Mouse (Mus musculus) intestine, embryonic 16.5 days (tissue): ENCODE measurements around the gene Gnao1. TPM values are rescaled to one million over a fixed set of nuclear protein-coding genes. Genes with fewer than 3 reads are reported as not detected.

Experiments used
- ATAC-seq: fragments of 200-750 bp; cut with Nextera tagmentation; 2 replicates; pipeline ENCODE4 v1.8.0; 2017; ENCODE audit warnings: moderate TSS enrichment, moderate library complexity
- H3K27ac ChIP-seq: fragments of 300-500 bp; sonication (generic); 2 replicates; pipeline ENCODE4 v1.5.1; 2014; ENCODE audit warnings: mild to moderate bottlenecking, low read length
- H3K27me3 ChIP-seq: fragments of 300-500 bp; sonication (generic); replicated peaks from 2 replicates; pipeline ENCODE4 v1.6.1; 2014; ENCODE audit warnings: low read length, control low read depth, mixed read lengths; ENCODE audit not compliant: control insufficient read depth, insufficient read depth
- H3K36me3 ChIP-seq: fragments of 300-500 bp; sonication (generic); 2 replicates; pipeline ENCODE4 v1.6.1; 2014; ENCODE audit warnings: low read length, control low read depth; ENCODE audit not compliant: control insufficient read depth, insufficient read depth
- H3K4me1 ChIP-seq: fragments of 300-500 bp; sonication (generic); 2 replicates; pipeline ENCODE4 v1.6.1; 2014; ENCODE audit warnings: low read length, control low read depth, mixed read lengths; ENCODE audit not compliant: control insufficient read depth, insufficient read depth
- H3K4me2 ChIP-seq: fragments of 300-500 bp; sonication (generic); 2 replicates; pipeline ENCODE4 v1.6.1; 2014; ENCODE audit warnings: low read depth, low read length, control low read depth
- H3K4me3 ChIP-seq: fragments of 300-500 bp; sonication (generic); 2 replicates; pipeline ENCODE4 v1.5.1; 2014; ENCODE audit warnings: mild to moderate bottlenecking, low read length
- H3K9ac ChIP-seq: fragments of 300-500 bp; sonication (generic); 2 replicates; pipeline ENCODE4 v1.6.1; 2014; ENCODE audit warnings: low read depth, low read length
- H3K9me3 ChIP-seq: fragments of 300-500 bp; sonication (generic); 2 replicates; pipeline ENCODE4 v1.6.1; 2016; ENCODE audit warnings: low read length, control low read depth; ENCODE audit not compliant: control insufficient read depth
- WGBS: fragments of 180-500 bp; shearing (Covaris S2); extraction: QIAGEN DNeasy Blood & Tissue Kit; methylation state at CpG from one replicate; pipeline ENCODE4 v1.1.7; 2014; 5-methylcytosine and 5-hydroxymethylcytosine counted together
- polyA plus RNA-seq: library from polyadenylated mRNA; unstranded; fragments of >200 nt; fragmentation: Nextera tagmentation; extraction: Ambion mirVana; gene quantifications from 2 replicates; pipeline ENCODE4 v1.2.1, GENCODE M21; 2015

Gnao1 gene
- polyA plus RNA-seq, 1 experiment from 2014 or later, result 10.6 TPM

GRCm38 (mm10) chr8:93858286-93858685 lies 48.5 kb downstream of the Gnao1 start:
- Histone ChIP-seq H3K27ac (no peak overlapping the region), H3K4me1 (no peaks in the 10 kb centered on the region), H3K4me2 (no peak overlapping the region), H3K9me3 (no peaks in the 10 kb centered on the region), H3K9ac (no peak overlapping the region), H3K4me3 (no peak overlapping the region), H3K27me3 (no peaks in the 10 kb centered on the region), H3K36me3 (no peaks in the 10 kb centered on the region)
- 94% methylated on average over 1 of the region's 1 CpGs for WGBS
- no peak for ATAC-seq

- Histone ChIP-seq H3K4me1 (no peaks in the 10 kb centered on the region; the same call in 1 of the 2 replicates), H3K9ac (no peak overlapping the region), H3K4me3 (no peak overlapping the region), H3K36me3 (no peaks in the 10 kb centered on the region), H3K9me3 (no peaks in the 10 kb centered on the region), H3K27me3 (no peaks in the 10 kb centered on the region), H3K4me2 (no peak overlapping the region), H3K27ac (no peak overlapping the region)
- WGBS, result 39% methylated on average over 4 of the region's 4 CpGs
- no peak for ATAC-seq
Observed at GRCm38 (mm10) chr8:93860020-93860419, 50.3 kb downstream of the Gnao1 start.

- H3K27me3 ChIP-seq, result no peaks in the 10 kb centered on the region
- ATAC-seq, result no peak
- no peaks in the 10 kb centered on the region; the same call in 1 of the 2 replicates for H3K4me1 ChIP-seq
- no peaks in the 10 kb centered on the region for H3K36me3 ChIP-seq
- no peak overlapping the region for H3K4me3 ChIP-seq
- H3K9ac ChIP-seq, result no peak overlapping the region
- H3K4me2 ChIP-seq, result no peak overlapping the region
- H3K27ac ChIP-seq, result no peak overlapping the region
- 54% methylated on average over 7 of the region's 7 CpGs for WGBS
- no peaks in the 10 kb centered on the region for H3K9me3 ChIP-seq
Observed at GRCm38 (mm10) chr8:93864064-93864463, 54.3 kb downstream of the Gnao1 start.

- Histone ChIP-seq H3K9ac (no peak overlapping the region), H3K36me3 (no peaks in the 10 kb centered on the region), H3K27ac (no peak overlapping the region), H3K4me1 (no peaks in the 10 kb centered on the region; the same call in 1 of the 2 replicates), H3K9me3 (no peaks in the 10 kb centered on the region), H3K4me3 (no peak overlapping the region), H3K27me3 (no peaks in the 10 kb centered on the region), H3K4me2 (no peak overlapping the region)
- WGBS, result 88% methylated on average over 7 of the region's 7 CpGs
- ATAC-seq, result no peak
Observed at GRCm38 (mm10) chr8:93866271-93866670, 56.5 kb downstream of the Gnao1 start.

GRCm38 (mm10) chr8:93868486-93869221 lies 58.9 kb downstream of the Gnao1 start:
- Histone ChIP-seq H3K36me3 (no peaks in the 10 kb centered on the region), H3K9me3 (no peaks in the 10 kb centered on the region), H3K27ac (no peak overlapping the region), H3K4me3 (no peak overlapping the region), H3K27me3 (no peaks in the 10 kb centered on the region), H3K4me1 (no peaks in the 10 kb centered on the region; the same call in 1 of the 2 replicates), H3K4me2 (no peak overlapping the region), H3K9ac (no peak overlapping the region)
- ATAC-seq, result no peak
- WGBS, result 79% methylated on average over 5 of the region's 5 CpGs

- no peaks in the 10 kb centered on the region for H3K9me3 ChIP-seq
- H3K27ac ChIP-seq, result no peak overlapping the region
- no peak overlapping the region for H3K4me3 ChIP-seq
- H3K27me3 ChIP-seq, result no peaks in the 10 kb centered on the region
- no peak overlapping the region for H3K9ac ChIP-seq
- 83% methylated on average over 5 of the region's 5 CpGs for WGBS
- no peaks in the 10 kb centered on the region for H3K36me3 ChIP-seq
- ATAC-seq, result no peak
- no peaks in the 10 kb centered on the region for H3K4me1 ChIP-seq
- H3K4me2 ChIP-seq, result no peak overlapping the region
Observed at GRCm38 (mm10) chr8:93871275-93871674, 61.5 kb downstream of the Gnao1 start.

GRCm38 (mm10) chr8:93878396-93878795 lies 68.6 kb downstream of the Gnao1 start:
- Histone ChIP-seq H3K9ac (no peak overlapping the region), H3K4me3 (no peak overlapping the region), H3K27me3 (no peaks in the 10 kb centered on the region), H3K27ac (no peak overlapping the region), H3K4me2 (no peak overlapping the region), H3K9me3 (no peaks in the 10 kb centered on the region), H3K4me1 (no peaks in the 10 kb centered on the region), H3K36me3 (no peaks in the 10 kb centered on the region)
- no peak for ATAC-seq
- WGBS, result 86% methylated on average over 4 of the region's 4 CpGs

GRCm38 (mm10) chr8:93879966-93880365 lies 70.2 kb downstream of the Gnao1 start:
- Histone ChIP-seq H3K36me3 (no peaks in the 10 kb centered on the region), H3K9ac (no peak overlapping the region), H3K4me2 (no peak overlapping the region), H3K9me3 (no peaks in the 10 kb centered on the region), H3K4me3 (no peak overlapping the region), H3K27me3 (no peaks in the 10 kb centered on the region), H3K4me1 (no peaks in the 10 kb centered on the region), H3K27ac (no peak overlapping the region)
- WGBS, result 86% methylated on average over 7 of the region's 7 CpGs
- no peak for ATAC-seq

- no peak for ATAC-seq
- H3K4me3 ChIP-seq, result no peak overlapping the region
Observed at GRCm38 (mm10) chr8:93881381-93881780, 71.6 kb downstream of the Gnao1 start.

GRCm38 (mm10) chr8:93883241-93883640 lies 73.5 kb downstream of the Gnao1 start:
- ATAC-seq, result no peak
- Histone ChIP-seq H3K27me3 (no peaks in the 10 kb centered on the region), H3K4me2 (no peak overlapping the region), H3K27ac (no peak overlapping the region), H3K36me3 (no peaks in the 10 kb centered on the region), H3K9me3 (no peaks in the 10 kb centered on the region), H3K9ac (no peak overlapping the region), H3K4me3 (no peak overlapping the region), H3K4me1 (no peaks in the 10 kb centered on the region; the same call in 1 of the 2 replicates)

More at GRCm38 (mm10) chr8:93881381-93881780, 71.6 kb downstream of the Gnao1 start:
- Histone ChIP-seq H3K4me1 (no peaks in the 10 kb centered on the region), H3K27ac (no peak overlapping the region), H3K36me3 (no peaks in the 10 kb centered on the region), H3K27me3 (no peaks in the 10 kb centered on the region), H3K9me3 (no peaks in the 10 kb centered on the region), H3K4me2 (no peak overlapping the region), H3K9ac (no peak overlapping the region)
- WGBS, result 92% methylated on average over 6 of the region's 6 CpGs
